Mouse (Mus musculus): ENCODE measurements around the gene Olfr1395.
"Not testable (repeated sequence)": the region's sequence is repeated elsewhere in the genome, so short reads cannot be mapped to it uniquely, and the experiment has no call there.

The Olfr1395 gene

DNA sequence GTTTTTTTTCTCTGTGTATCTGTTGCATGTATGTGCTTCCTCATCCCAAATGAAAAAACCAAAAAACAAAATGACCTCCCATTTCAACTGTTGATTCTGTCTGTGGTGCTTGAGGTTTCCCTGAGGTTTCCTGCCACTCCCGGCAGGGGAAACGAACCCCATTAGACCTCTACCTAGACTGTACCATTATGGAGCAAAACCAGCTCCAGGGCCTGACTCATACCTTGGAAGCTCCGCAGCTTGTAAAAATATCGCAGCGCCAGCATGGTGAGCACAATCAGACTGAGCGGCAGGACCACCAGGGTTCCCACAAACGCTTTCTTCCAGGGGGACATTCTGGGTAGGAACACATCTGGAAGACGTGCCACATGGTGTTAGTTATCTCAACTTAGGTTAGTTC, 33.3 kb downstream of the Olfr1395 start:
- peak; percentile 26 for DNase-seq

DNA sequence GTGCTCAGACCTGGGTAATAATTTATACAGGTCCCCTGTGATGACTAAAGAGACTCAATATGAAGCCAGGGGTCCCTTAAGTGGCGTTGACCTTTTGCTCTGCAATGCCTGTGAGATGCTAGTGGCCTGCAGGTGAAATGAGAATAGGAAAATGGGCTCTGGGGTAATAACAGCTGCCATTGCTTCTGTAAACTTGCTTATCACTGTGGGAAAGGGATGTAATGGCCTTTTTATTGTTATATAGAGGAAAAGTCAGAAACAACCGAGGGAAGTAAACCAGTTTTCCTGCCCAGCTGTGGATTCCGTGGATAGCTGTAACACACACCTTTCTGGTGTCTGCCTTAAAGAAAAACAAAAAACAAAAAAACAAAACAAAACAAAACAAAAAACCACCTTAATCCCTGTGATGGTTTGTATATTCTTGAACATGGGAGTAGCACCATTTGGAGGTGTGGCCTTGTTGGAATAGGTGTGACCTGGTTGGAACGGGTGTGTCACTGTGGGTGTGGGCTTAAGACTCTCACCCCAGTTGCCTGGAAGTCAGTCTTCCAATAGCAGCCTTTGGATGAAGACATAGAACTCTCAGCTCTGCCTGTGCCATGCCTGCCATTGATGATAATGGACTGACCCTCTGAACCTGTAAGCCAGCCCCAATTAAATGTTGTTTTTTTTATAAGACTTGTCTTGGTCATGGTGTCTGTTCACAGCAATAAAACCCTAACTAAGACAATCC, 34.1 kb downstream of the Olfr1395 start:
- DNase-seq = not testable (repeated sequence)

GRCm38 (mm10) chr11:49183172-49183571, 41.1 kb downstream of the Olfr1395 start:
- no peak for DNase-seq

DNA sequence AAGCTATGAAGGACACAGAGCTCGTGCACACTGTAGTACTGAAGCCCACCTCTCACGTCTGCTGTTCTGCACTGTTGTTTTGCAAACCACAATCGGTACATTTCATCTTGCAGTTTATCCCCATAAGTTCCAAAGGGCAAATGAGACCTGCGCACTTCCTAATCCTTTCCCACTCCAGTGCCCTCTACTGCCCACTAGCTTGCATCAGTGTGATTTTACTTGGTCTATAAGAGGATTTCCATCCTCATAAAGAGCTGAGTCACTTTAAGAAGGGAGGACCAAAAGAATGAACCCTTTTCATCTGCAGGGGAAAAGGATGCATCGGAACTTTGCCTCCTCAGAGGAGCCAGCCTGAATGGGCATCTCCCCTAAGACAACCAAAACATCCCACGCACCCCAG, 44.4 kb downstream of the Olfr1395 start:
- DNase-seq = no peak

- DNase-seq = no peak
Observed at GRCm38 (mm10) chr11:49186955-49187488, 44.9 kb downstream of the Olfr1395 start, which contains the start of gene Btnl9. Btnl9 (minus strand) TSS chr11:49187159.

DNA sequence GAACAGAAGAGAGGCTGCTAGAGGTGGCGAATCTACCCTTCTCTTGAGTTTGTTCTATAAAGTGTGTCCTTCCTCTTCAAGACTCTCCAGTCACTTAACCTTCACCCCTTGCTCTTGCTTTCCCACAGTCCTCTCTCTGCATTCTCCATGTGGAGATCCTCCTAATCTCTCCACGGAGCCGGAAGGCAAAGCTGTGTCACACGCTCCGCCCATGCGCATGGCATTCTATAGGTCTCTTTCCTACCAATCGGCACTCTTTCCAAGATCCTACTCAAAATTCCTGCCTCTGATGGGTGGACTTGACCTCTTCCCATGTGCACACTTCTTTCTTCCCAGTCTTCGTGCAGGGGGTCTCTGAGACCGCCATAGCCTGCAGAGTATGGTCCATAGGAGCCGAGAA, 45.6 kb downstream of the Olfr1395 start:
- DNase-seq = no peak

GRCm38 (mm10) chr11:49189737-49190136, 47.7 kb downstream of the Olfr1395 start:
- DNase-seq = peak; percentile 82

GRCm38 (mm10) chr11:49191083-49191482, 49.0 kb downstream of the Olfr1395 start:
- DNase-seq = no peak

DNA sequence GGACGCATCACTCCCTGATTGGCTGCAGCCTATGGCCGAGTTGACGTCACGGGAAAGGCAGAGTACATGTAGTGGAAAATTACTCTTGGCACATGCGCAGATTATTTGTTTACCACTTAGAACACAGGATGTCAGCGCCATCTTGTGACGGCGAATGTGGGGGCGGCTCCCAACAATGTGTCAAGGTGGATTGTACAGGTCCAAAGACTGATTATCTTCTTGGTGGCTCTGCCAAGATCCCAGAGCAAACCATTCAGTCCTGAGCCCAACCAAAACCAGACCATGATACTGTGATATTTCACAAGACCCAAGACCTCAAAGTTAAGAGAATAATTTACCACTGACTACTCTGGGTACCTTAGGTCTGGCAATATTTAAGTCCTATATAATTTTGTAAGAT, 52.7 kb downstream of the Olfr1395 start:
- not testable (repeated sequence) for DNase-seq

DNA sequence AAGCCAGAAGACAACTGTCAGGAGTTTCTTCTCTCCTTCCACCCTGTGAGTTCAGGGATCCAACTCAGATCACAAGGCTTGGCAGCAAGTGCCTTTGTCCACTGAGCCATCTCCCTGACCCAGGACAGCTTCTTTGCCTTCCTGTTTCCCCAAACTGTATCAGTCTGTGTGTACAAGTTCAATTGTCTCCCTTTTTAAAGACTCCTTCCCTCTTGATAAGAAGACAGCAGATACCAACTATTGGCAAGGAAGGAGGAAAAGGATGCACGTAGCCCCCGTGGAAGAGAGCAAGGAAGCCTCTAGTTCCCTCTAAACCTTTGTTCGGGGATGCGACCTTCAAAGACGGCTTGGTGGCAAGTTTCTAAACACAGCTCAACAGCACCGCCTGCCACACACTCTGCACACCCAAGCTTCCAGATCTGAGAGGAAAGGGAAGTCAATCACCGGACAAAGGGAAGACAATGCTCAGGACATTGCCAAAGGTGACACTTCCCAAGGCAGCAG, 53.8 kb downstream of the Olfr1395 start:
- peak; percentile 50 for DNase-seq
